Mouse (Mus musculus): Measurements from ENCODE around the gene Slc31a2.

Slc31a2 gene

DNA sequence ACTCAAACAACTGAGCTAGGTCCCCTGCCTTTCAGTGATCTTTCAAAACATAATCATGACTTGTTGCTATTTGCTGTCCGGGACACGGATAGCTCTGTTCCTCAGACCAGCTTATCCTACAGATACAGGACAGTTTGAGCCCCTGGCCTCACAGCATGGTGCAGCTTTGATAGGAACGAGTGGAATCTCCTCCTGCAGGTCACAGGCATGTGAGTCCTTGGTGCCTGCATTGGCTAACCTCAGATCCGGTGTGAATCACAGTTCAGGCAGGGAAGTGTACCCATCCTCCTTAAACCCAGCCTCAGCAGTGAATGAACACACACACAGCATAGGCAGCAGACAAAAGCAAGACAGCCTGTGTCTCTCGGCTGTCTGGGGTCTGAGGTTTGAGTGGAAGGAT lies 19.0 kb downstream of the Slc31a2 start:
- DNase-seq (ENCODE audit: low read depth, low spot score), result no peak

DNA sequence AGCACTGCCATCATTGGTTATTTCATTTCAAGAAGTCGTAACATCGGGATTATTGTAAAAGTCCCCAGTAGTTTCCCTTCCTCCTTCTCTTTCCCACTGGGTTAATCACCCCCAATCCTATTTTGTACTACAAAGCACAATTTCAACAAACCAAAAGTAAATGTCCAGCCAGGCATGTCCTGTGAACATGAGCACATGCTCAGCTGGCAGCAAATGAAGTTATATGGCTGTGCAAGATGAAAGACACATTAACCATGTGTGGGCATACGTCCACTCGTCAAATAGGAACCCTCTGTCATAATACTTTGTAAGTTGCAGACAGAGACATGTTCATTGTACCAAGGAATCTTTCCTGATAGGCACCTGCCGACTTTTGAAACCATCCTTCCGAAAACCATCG lies 20.6 kb downstream of the Slc31a2 start:
- no peak for DNase-seq (ENCODE audit: low read depth, low spot score)

DNA sequence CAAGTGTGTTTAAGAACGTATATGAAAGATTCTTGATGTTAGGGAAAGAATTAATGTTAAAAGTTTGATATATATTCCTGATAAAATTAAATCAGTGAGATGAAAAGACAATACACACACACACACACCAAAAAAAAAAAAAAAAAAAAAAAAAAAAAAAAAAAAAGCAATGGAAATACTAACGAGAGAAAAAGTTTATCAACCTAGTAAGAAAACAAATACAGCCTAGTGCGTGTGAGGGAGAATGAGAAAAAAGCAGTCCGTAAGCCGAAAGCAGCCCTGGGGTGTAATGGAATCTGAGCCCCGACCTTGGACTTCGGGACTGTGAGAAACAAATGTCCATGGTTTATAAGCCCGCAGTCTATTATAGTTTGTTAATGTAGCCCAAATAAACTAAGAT lies 23.2 kb downstream of the Slc31a2 start:
- no peak for DNase-seq (ENCODE audit: low read depth, low spot score)

DNA sequence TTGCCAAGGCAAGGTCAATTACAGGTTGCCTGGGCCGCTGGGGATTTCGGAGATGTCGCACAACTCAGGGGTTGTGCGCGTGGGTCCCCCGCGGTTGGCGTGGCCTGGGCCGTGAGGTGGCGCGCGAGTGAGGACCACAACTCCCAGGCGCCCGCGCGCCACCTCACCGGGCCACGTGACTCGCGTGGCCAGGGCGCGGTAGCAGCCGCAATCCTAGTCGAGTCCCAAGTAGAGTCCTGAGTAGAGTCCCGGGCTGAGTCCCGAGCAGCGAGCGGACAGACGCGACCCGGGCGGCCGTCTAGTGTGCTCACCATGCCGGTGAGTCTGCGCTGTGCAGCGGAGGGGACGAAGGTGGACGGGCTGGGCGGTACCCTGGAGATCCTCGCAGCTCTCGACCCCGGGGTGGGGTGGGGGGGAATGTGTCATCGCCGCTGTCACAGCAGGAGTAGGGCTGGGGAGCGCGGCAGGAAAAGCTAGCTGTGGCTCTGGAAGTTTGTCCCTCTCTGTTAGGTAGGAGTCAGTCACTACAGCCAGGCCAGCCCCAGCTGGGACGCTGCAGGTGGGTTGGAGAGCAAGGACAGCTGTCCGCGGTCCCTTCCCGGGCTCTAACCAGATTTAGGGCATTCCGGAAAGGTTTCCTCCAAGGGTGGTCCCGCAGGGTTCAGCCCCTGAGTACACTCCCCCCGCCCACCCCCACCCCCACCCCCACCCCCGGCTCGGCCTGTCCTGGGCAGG lies 24.1 kb downstream of the Slc31a2 start:
- peak; percentile 53 for DNase-seq (ENCODE audit: low read depth, low spot score)

DNA sequence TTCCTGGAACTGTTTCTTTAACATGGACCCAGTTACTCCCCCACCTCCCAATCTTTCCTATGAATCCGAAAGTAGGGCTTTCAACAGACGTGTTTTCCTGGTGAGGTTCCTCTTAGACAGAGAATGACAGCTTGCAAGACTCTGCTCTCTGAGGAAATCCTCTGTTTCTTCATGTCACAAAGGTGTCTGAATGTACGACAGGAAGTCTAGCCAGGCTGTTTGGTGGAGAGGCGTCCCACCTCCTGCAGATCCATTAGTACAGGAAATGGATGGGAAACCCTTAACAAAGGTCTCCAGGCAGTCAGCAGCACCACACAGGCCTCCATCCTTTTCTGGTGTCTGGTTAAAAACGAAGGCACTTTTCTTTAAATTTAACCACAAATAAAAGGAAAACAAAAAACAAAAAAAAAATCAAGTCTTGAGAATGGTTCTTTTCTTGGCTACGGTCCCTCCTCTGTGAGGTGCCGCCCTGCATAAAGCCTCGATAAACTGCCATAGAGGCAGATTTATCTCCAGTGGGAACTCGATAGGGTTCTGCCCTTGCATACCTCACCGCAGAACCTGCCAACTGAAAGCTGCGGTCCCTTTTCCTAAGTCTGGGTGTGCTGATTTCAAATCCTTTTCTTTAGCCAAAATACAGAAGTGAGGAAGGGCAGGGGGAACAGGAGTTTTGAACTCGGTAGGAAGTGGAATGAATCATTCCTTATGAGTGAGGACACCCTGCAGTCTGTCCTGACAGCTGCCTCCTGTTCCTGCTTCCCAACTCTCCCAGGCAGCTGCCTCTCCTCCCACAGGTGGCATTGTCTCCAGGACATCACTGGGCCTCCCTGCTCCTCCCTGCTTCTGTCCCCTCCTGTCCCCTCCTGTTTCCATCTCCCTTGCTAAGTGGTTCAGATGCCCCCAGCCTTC lies 24.9 kb downstream of the Slc31a2 start:
- DNase-seq (ENCODE audit: low read depth, low spot score), result no peak

DNA sequence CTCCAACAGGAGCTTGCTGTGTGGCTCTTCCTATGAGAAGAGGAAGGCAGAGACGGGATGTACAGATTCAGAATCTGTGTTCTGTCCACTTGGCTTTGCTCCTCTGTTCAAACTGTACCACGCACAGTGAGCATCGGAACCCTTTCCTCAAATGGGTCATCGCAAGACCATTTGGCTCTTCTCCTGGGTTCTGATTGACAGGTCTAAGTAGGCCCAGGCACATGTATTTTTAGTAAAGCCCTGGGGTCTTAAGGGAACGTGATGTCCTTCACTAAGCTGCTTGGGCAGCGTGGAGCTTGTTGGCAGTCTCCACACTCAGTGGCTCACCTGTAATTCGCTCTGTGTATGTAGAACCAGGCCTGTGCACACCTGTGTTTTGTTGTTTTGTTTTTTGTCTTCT lies 26.9 kb downstream of the Slc31a2 start:
- no peak for DNase-seq (ENCODE audit: low read depth, low spot score)

DNA sequence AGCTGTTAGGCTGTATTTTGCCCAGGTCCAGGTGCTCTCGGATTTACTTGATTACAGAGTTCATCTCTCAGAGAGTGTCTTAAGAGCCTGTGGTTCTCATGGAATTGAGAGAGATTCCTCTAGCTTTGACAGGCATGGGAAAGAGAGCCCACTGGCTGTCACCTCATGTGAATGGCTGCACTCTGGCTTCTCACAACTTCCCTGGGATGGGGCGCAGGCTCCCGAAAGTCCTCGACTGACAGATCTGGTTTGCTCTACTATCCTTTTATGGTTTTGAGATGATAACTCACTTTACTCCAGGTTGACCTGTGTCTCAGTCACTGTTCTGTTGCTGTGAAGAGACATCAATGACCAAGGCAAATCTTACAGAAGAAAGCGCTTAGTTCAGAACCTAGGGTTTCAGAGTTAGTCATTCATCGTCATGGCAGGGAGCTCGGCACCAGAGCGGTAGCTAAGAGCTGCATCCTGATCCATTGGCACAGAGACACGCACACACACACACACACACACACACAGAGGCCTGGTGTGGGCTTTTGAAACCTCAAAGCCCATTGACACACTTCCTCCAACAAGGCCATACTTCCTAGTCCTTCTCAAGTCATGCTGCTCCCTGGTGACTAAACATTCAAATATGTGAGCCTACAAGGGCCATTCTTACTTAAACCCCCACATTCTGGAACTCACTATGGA lies 28.6 kb downstream of the Slc31a2 start:
- no peak for DNase-seq (ENCODE audit: low read depth, low spot score)

DNA sequence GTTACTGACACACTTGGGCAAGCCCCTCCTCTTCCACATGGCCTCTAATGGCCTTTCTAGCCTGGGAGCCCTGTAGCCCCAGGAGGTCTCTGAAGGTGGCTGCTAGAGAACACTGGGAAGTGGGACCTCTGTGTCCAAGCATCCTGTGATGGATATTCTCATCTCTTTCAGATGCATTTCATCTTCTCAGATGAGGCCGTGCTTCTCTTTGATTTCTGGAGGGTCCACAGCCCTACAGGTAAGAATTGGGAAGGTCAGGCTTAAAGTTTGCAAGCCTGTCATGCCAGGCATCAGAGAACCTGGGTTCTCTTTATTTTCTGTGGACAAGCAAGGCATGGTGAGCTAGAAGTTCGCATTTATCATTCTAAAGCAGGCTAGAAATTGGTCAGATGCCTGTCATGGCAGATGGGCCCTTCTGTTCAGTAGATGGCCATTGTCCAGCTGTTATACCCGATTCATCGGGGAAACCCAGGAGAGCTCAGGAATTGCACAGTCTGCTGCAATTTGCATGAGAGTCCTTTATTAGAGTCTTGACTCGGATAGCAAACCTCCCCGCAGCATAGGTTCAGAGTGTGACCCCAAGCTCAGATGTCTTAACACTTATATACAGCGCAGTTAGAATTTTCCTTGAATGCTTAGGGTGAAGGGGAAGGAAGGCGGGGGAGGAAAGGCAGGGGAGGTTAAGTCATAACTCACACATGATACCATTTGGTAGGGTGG lies 30.3 kb downstream of the Slc31a2 start:
- no peak for DNase-seq (ENCODE audit: low read depth, low spot score)

DNA sequence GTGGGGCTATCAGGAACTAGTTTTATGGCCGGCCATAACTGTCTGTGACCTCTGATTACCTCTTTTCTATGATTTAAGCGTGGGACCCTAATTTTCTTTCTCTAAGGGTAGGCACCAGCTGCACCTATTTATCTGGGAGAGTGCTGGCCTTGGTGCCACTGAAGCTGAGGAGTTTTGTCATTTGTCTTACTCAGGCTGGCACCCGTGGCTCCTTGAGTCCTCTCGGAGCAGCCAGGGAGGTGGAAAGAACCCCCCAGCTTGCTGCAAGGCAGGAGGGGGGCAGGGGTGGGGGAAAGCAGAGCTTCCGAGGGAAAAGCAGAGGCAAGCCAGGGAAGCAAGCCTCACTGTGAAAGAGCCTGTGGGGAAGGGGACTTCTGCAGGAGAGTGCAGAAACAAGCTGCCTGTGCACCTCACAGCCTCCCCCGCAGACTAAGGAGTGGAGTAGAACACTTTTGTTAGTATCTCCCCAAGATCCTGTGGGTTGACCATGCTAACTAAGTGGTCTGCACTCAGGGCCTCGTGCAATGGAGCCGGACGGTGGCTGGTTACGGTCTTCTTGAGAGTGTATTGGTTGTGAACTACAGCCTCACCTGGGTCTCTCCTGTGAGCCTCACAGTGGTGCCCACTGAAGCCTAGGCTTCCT lies 31.0 kb downstream of the Slc31a2 start:
- no peak for DNase-seq (ENCODE audit: low read depth, low spot score)

DNA sequence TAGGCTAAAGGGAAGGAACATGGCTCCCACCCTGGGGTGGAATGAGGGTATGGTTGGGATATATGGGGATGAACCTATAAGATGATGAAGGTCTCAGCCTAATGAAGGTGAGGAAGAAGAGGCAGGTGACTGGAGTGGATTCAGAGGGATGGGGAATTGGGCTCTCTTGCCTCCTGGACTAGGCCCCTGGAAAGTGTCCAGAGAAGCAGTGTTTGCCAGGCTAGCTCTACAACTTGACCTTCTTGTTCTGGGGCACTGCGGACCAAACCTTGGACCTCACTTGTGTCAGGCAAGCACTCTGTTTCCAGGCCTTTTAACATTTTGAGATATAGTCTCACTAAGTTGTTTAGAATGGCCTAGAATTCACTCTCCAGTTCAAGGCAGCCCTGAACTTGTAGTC lies 32.4 kb downstream of the Slc31a2 start:
- DNase-seq (ENCODE audit: low read depth, low spot score), result no peak

DNA sequence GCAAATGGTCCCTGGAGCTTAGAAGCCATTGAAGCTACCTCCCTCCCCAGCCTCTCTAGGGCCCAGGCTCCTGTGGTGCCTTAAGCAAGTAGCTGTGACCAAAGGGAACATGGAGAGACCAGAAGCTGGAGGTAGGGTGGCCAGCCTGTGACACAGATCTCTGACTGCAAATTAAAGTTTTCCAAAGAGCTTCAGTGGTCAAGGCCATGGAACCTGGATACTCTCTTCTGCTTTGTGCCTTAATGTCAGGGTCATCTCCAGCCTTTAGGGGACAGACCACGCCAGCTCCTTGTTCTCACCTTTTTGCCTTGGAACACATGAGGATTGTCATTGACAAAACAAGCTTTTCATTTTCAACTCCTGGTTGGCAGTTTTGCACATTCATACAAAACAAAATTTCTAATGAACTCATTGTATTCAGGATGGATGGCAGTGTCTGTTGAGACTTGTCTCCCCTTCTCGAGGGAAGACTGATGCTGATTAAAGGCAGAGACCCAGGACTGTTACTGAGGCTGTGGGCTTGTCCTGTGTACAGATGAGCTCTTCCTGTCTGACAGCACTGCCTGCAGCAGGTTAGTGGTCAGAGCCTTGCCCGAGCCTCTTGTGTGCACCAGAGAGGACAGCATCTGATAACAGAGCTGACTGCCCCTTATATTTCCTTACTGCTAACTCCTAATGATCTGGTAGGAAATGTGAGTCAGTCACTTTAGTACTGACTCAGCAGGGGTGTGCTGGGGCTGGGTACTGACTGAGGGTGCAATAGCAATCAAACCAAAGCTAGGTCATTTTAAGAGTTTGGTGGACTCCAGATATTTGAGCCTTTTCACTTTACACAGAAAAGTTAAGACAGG lies 35.1 kb downstream of the Slc31a2 start:
- no peak for DNase-seq (ENCODE audit: low read depth, low spot score)

DNA sequence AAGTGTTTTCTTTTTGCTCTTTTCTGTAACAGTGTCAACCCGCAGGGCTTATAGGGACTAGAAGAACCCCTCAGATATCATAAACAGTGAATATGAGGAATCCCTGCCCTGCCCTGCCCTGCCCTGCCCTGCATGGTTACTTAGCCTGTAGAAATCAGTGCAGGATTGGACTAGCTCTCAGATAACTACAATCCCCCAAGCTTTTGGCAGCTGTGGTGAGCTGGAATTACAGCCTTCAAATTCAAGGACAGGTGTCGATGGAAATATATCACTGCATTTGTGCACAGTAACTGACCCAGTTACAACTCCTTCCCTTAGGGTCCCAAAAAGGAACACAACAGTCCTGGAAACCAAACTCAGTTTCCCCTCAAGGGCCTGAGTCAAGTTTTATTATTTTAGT lies 37.6 kb downstream of the Slc31a2 start:
- no peak for DNase-seq (ENCODE audit: low read depth, low spot score)

DNA sequence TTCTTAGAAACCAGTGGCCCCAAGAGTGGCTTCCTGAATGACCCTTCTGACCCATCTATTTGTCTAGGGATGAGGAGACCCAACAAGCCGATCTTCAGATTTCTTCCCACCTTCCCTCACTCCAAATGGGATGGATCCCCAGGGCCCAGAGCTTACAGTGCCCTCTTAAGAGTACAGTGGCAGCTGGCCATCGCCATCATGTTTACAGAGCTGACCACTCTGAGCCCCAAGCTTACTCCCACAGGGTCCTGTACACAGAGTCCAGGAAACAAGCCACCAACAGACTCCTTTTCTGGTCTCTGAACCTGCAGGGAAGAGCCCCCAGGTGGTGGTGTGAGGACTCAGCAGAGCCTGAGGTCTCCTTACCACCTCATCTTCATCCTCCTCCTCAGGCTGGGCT lies 40.4 kb downstream of the Slc31a2 start:
- DNase-seq (ENCODE audit: low read depth, low spot score), result no peak

DNA sequence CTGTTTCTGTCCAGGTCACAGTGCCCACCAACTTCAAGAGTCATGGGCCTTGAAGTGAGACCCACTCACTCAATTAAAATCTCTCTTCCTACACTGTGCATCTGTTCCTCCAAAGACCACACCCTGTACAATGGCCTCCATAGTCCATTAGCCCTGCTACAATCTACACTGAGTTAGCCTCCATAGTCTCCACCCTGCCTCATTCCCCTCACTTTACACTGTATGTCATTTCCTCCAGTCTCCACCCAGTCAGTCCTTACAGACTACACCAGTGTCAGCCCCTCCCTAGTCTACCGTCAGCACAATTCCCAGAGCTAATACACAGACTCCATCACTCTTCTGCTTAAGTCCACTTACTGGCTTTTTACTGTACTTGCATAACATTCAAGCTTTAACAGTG lies 40.9 kb downstream of the Slc31a2 start:
- DNase-seq (ENCODE audit: low read depth, low spot score), result no peak

DNA sequence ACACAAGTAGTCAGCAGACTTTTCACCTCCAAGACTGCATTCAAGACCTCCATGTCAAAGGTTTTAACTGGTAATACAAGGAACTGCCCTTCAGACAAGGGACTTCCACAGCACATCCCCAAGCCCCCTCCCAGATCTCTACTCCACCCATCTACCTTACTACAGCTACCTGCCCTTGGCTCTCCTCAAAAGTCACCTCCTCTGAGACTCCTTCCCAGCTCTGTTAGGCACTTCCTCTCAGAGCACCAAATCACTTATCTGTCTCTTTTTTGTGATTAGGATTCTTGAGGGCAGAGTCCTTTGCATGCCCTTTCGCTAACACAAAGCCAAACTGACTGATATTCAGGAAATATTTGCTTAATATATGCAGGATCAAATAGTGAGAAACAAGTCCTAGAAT lies 43.9 kb downstream of the Slc31a2 start:
- DNase-seq (ENCODE audit: low read depth, low spot score), result no peak

DNA sequence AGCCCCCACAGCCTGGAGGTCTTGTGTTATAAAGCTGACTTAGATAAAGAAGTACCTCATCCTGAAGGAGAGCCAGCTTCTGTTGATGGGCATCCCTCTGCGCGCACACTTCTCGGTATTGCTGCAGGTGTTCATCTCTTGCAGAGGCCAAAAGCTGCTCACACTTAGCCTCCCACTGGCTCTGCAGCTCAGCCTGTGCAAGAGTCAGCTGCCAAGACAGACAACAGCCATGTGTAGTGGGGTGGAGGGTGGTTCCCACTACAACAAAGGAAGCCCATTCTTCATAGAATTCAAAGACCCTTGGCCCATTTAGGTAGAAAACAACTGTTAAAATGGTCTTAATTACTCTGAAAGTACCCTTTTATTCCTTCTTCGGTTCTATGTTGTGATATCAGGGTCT lies 44.5 kb downstream of the Slc31a2 start:
- DNase-seq (ENCODE audit: low read depth, low spot score), result no peak

DNA sequence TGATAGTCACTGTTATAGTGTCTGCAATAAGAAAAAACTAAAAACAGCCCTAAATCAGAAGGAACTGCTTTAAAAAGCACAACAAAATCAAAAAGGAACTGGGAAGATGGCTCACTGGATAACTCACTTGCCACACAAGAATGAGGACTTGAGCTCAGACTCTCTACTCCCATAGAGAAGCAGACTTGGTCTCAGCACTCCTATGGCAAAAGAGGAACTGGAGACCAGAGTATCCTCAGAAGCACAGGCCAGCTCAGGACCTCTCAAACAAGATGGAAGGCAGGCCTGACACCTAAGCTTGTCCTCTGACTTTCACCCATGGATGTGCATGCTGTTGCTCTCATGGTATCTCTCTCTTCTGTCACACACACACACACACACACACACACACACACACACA lies 46.0 kb downstream of the Slc31a2 start:
- no peak for DNase-seq (ENCODE audit: low read depth, low spot score)

DNA sequence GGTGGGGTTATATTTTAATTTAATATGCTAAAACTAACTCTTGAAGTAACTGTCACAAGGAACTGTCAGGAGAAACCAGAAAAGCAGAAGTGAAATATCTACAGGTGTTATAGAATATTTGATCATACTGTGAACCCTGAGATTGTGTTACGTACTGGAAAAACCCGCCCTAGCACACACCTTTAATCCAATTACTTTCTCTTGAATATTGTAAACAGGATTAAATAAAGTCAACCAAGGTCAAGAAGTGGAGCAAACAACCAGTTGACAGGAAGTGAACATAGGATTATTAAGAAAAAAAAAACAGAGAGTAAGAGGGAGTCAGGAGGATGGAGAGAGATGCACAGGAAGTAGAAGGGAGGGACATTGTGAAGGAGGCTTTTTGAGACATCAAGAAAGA lies 50.5 kb downstream of the Slc31a2 start:
- DNase-seq (ENCODE audit: low read depth, low spot score), result no peak

DNA sequence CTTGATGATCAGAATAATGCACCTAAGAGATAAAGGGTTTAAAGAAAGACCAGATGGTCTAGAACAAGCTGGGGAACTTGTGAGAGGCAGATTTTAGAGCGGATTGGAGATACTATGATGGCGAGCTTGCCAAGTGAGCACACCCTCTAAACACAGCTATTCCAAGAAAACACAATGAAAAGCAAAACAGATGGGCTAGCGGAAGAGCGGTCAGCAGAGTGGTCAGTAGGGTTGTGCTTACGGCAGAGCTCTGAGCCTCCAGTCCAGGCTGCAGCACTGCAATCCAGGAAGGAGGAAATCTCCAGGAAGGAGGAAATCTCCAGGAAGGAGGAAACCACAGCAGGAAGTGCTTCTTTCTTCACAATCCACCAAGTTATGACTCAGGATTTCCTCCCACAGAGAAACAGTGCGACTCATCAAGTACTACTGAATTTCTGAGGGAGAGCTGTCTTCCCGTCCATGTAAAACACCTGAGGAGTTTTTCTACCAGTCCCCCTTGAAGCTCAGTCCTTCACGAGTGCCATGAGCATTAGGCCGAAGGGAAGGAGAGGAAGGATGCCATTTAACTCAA lies 51.4 kb downstream of the Slc31a2 start:
- no peak for DNase-seq (ENCODE audit: low read depth, low spot score)

DNA sequence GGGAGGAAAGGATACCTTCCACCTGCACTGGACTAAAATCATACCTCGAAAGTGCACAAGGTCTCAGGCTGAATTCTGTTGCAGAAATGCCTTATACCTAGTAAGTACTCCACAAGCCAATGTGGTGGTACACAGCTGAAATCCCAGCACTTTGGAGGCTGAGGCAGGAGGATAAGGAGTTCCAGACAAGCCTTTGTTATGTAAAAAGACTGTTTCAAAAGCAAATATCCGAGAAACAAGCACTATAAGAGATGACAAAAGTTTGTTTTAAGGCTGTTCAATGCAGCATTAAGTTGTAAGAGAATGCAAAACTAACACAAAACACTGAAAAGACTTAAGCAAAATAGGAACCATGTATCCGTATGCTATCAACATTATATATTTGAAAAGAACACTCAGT lies 52.2 kb downstream of the Slc31a2 start:
- DNase-seq (ENCODE audit: low read depth, low spot score), result no peak
